Mouse (Mus musculus) heart, adult 18-20 months (tissue): ENCODE data around the gene Camta1. TPM values are rescaled to one million over a fixed set of nuclear protein-coding genes. Genes with fewer than 3 reads are reported as not detected.

Experiments
- DNase-seq, 2 experiments: peaks; one replicate each; pipeline ENCODE4 v3.0.0; 2021 to 2022; ENCODE audit warnings: mixed read lengths in 1 of 2
- total RNA-seq, 2 experiments: library from RNA; stranded (reverse); gene quantifications; 2 replicates each; pipeline ENCODE4 v1.2.3; 2021

Camta1 gene
- total RNA-seq, 2 experiments from 2014 or later, result 207 to 208 TPM

- peak; percentile 76 to 87 for DNase-seq
Measured at GRCm38 (mm10) chr4:151604481-151604880, 257.2 kb downstream of the Camta1 start.

GRCm38 (mm10) chr4:151603586-151603985, 258.1 kb downstream of the Camta1 start:
- no peak for DNase-seq

GRCm38 (mm10) chr4:151595116-151595515, 266.6 kb downstream of the Camta1 start:
- DNase-seq, result no peak

- DNase-seq, result no peak
Measured at GRCm38 (mm10) chr4:151593042-151593441, 268.6 kb downstream of the Camta1 start.

GRCm38 (mm10) chr4:151586074-151586473, 275.6 kb downstream of the Camta1 start:
- DNase-seq, result no peak

- DNase-seq, result no peak
Measured at GRCm38 (mm10) chr4:151577961-151578360, 283.7 kb downstream of the Camta1 start.

- DNase-seq, result no peak
Measured at GRCm38 (mm10) chr4:151576291-151577108, 285.2 kb downstream of the Camta1 start.

GRCm38 (mm10) chr4:151572716-151573115, 289.0 kb downstream of the Camta1 start:
- no peak for DNase-seq

- DNase-seq, result no peak
Measured at GRCm38 (mm10) chr4:151569586-151569985, 292.1 kb downstream of the Camta1 start.

GRCm38 (mm10) chr4:151568887-151569286, 292.8 kb downstream of the Camta1 start:
- no peak for DNase-seq

- no peak for DNase-seq
Measured at GRCm38 (mm10) chr4:151567105-151567504, 294.6 kb downstream of the Camta1 start.

GRCm38 (mm10) chr4:151555505-151555904, 306.2 kb downstream of the Camta1 start:
- no peak for DNase-seq

GRCm38 (mm10) chr4:151549523-151549922, 312.2 kb downstream of the Camta1 start:
- DNase-seq, result no peak

- DNase-seq, result no peak
Measured at GRCm38 (mm10) chr4:151545452-151545851, 316.2 kb downstream of the Camta1 start.

GRCm38 (mm10) chr4:151544191-151544590, 317.5 kb downstream of the Camta1 start:
- DNase-seq, result no peak

GRCm38 (mm10) chr4:151540546-151540945, 321.1 kb downstream of the Camta1 start:
- peak in 1 of 2 experiments; percentile 40 for DNase-seq

- peak; percentile 24 to 57 for DNase-seq
Measured at GRCm38 (mm10) chr4:151539881-151540280, 321.8 kb downstream of the Camta1 start.

GRCm38 (mm10) chr4:151539167-151539525, 322.5 kb downstream of the Camta1 start:
- DNase-seq, result no peak

GRCm38 (mm10) chr4:151538446-151539166, 323.1 kb downstream of the Camta1 start:
- DNase-seq, result no peak

- no peak for DNase-seq
Measured at GRCm38 (mm10) chr4:151535916-151536450, 325.7 kb downstream of the Camta1 start.

GRCm38 (mm10) chr4:151533451-151533850, 328.2 kb downstream of the Camta1 start:
- DNase-seq, result peak in 1 of 2 experiments; percentile 19

- DNase-seq, result no peak
Measured at GRCm38 (mm10) chr4:151528436-151528835, 333.2 kb downstream of the Camta1 start.

GRCm38 (mm10) chr4:151527763-151528162, 333.9 kb downstream of the Camta1 start:
- peak in 1 of 2 experiments; percentile 18 for DNase-seq
